Mouse (Mus musculus): ENCODE measurements around the gene Dido1. TPM values are rescaled to one million over a fixed set of nuclear protein-coding genes. Genes with fewer than 3 reads are reported as not detected.

The Dido1 gene
- total RNA-seq, 2 experiments from 2014 or later, result 56.0 to 56.3 TPM

DNA sequence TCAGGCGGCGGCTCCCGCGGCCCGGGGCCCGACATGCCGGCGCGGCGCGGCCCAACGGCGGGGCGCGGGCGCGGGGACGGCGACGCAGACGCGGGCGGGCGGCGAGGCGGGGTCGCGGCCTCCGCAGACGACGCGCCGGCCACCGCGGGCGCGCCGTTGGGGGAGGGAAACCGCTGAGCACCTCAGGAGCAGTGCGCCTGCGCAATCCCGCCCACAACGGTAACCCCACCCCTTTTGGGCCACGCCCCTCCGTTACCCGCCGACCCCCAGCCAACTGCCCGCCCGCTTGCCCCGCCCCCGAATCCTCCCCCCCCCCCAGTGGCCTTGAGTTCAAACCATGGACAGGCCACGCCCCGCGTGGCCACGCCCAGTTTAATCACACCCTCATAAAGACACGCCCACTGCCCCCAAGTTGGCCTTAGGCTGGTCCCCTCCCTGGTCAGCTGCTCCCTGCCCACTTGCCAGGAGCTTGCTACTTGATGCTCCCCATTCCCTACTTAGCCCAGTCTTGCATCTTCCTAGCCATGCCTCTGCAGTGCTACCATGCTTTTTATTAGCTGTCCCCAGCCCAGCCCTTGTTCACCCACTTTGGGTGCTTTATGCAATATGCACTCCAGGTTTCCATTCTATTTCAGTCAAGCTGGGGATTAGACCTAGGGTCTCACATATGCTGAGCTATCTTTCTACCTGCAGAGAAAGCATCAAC is 67.1 kb downstream of the Dido1 start, which contains the start of gene Tcfl5:
Gene Tcfl5 (minus strand): TSS at position 154 of the 706 bp plus-strand sequence.
- intact Hi-C loops (cut with DNase I), result no loop called here
- no peak for DNase-seq (ENCODE audit: extremely low spot score in 1 of 2, low spot score in 2 of 2)

DNA sequence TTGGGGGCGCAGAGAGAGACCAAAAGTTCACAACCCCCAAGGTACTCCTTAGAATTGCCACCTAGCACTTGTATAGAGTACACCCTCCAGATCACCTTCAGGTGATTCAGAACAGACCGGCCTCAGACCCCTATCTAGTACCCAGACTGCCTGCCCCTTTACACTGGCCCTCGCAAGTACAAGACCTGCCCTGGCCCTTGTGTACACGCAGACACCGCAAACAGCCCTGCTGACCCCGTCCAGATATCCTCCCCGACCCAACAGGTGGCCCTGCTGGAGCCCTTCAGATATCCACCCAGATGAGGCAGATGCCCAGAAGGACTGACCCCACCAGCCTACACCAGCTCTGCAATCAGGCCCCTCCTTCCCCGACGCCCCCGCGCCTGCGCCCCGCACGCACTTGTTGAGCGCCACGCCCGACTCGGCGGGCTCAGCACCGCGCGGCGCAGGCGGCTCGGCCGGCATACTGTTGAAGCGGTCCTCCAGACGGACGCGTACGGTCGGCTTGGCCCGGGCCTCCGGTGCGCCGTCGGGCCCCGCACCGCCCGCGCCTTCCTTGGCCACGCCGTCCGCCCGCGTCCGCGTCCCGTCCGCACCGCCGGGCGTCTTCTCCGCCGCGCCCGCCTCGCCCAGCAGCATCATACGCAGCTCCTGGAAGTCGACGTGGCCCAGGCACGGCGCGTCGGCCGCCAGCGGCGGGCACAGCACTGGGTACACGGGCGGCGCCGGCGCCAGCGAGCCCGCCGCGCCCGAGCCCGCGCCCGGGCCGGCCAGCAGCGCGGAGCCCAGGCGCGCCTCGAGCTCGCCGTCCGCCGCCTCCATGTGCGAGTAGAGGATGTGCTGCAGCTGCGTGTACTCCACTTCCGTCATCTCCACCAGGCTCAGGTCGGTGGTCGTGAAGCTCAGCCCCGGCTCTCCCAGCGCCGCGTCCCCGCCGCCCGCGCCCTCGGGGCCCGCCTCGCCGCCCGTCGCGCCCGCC is 67.9 kb downstream of the Dido1 start:
- peak in 1 of 2 experiments; percentile 34 for DNase-seq (ENCODE audit: extremely low spot score in 1 of 2, low spot score in 2 of 2)
- intact Hi-C loops (cut with DNase I), result no loop called here

DNA sequence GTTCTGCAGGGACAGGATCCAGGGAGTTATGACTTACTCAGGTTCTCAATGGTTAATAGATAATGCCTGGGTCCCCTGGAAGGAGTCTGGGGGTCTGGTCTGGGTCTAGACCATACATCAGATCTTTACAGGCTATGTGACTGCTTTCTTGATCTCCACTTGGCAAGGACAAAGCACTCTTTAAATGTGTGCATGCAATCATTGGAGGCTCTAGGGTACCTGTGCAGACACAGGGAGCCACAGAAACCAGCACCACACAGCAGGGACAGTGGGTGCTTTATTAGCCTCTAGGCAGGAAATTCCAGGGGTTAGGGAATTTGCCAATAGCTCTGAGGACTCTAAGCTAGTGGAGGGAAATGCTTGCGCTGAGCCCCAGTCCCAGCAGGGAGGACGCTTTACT is 97.9 kb downstream of the Dido1 start:
- intact Hi-C loops (cut with DNase I), result no loop called here
- no peak for DNase-seq (ENCODE audit: extremely low spot score in 1 of 2, low spot score in 2 of 2)

DNA sequence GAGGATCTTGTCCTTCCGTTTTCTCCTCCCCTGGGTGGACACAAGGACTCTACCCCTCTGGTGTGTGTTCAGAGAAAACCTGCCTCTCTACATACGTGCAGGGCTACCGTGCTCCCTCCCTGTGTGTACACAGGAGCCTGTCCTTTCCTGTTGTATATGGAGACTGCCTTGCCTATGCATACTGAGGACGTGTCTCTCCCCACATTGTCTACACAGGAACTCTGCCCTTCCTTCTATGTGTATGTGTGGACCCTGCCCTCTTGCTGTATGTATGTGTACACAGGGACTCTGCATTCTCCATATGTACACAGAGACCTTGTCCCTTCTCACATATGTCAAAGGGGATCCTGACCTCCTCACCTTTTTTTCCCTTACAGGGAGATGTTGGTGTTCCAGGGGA is 99.5 kb downstream of the Dido1 start:
- intact Hi-C loops (cut with DNase I), result no loop called here
- DNase-seq (ENCODE audit: extremely low spot score in 1 of 2, low spot score in 2 of 2), result no peak

Other genes starting within 250 kb of the Dido1 start
- 10 to 100 TPM; 27.3 to 29.2 TPM for gene Ntsr1, start 210.0 kb downstream of the Dido1 start, total RNA-seq (2021)
- 10 to 100 TPM; 18.9 to 20.1 TPM for gene Mrgbp, start 128.7 kb downstream of the Dido1 start, total RNA-seq (2021)
- gene Ogfr, start 120.8 kb downstream of the Dido1 start, total RNA-seq (2021), result 10 to 100 TPM; 67.3 to 77.1 TPM
- gene Col9a3, start 112.2 kb downstream of the Dido1 start, total RNA-seq (2021), result 10 to 100 TPM; 23.4 to 26.5 TPM
- 1 to 10 TPM; 4.1 to 5.6 TPM for gene Tcfl5, start 67.3 kb downstream of the Dido1 start, total RNA-seq (2021)
- gene Gid8, start 118 bp upstream of the Dido1 start, total RNA-seq (2021), result 10 to 100 TPM; 62.4 to 66.6 TPM
- under 1 TPM; 0.28 to 0.77 TPM for gene Slc17a9, start 15.3 kb upstream of the Dido1 start, total RNA-seq (2021)
- gene Bhlhe23, start 66.9 kb upstream of the Dido1 start, total RNA-seq (2021), result under 1 TPM; 0.30 to 0.45 TPM
- 10 to 100 TPM; 62.7 to 67.6 TPM for gene Ythdf1, start 210.9 kb upstream of the Dido1 start, total RNA-seq (2021)
- gene Birc7, start 219.0 kb upstream of the Dido1 start, total RNA-seq (2021), result not detected
- 10 to 100 TPM; 39.3 to 39.9 TPM for gene Nkain4, start 244.7 kb upstream of the Dido1 start, total RNA-seq (2021)